Mouse (Mus musculus) midbrain, embryonic 13.5 days (tissue): ENCODE measurements around the gene Hif3a. TPM values are rescaled to one million over a fixed set of nuclear protein-coding genes. Genes with fewer than 3 reads are reported as not detected.

Source experiments
- ATAC-seq: fragments of 200-750 bp; cut with Nextera tagmentation; 2 replicates; pipeline ENCODE4 v1.8.0; 2017; ENCODE audit warnings: mild to moderate bottlenecking, moderate TSS enrichment, moderate library complexity
- H3K27ac ChIP-seq: fragments of 300-500 bp; sonication (generic); 2 replicates; pipeline ENCODE4 v1.5.1; 2015; ENCODE audit warnings: inconsistent platforms, mild to moderate bottlenecking, moderate library complexity
- H3K27me3 ChIP-seq: fragments of 300-500 bp; sonication (generic); 2 replicates; pipeline ENCODE4 v1.6.1; 2015; ENCODE audit warnings: mild to moderate bottlenecking, inconsistent platforms
- H3K36me3 ChIP-seq: fragments of 300-500 bp; sonication (generic); 2 replicates; pipeline ENCODE4 v1.6.1; 2015; ENCODE audit warnings: mild to moderate bottlenecking, inconsistent platforms
- H3K4me1 ChIP-seq: fragments of 300-500 bp; sonication (generic); replicated peaks from 2 replicates; pipeline ENCODE4 v1.6.1; 2015; ENCODE audit warnings: inconsistent platforms
- H3K4me2 ChIP-seq: fragments of 300-500 bp; sonication (generic); replicated peaks from 2 replicates; pipeline ENCODE4 v1.6.1; 2015; ENCODE audit warnings: moderate library complexity, mild to moderate bottlenecking, inconsistent platforms
- H3K4me3 ChIP-seq: fragments of 300-500 bp; sonication (generic); replicated peaks from 2 replicates; pipeline ENCODE4 v1.5.1; 2015; ENCODE audit warnings: mild to moderate bottlenecking, inconsistent platforms
- H3K9ac ChIP-seq: fragments of 300-500 bp; sonication (generic); replicated peaks from 2 replicates; pipeline ENCODE4 v1.6.1; 2015; ENCODE audit warnings: mild to moderate bottlenecking, inconsistent platforms
- H3K9me3 ChIP-seq: fragments of 300-500 bp; sonication (generic); 2 replicates; pipeline ENCODE4 v1.6.1; 2016; ENCODE audit warnings: mild to moderate bottlenecking, inconsistent platforms
- WGBS: fragments of 180-500 bp; shearing (Covaris S2); methylation state at CpG from one replicate; pipeline ENCODE4 v1.1.7; 2015; 5-methylcytosine and 5-hydroxymethylcytosine counted together
- polyA plus RNA-seq: library from polyadenylated mRNA; unstranded; fragments of >200 nt; fragmentation: Nextera tagmentation; extraction: Ambion mirVana; gene quantifications from 2 replicates; pipeline ENCODE4 v1.2.1, GENCODE M21; 2015

Gene Hif3a
- polyA plus RNA-seq, 1 experiment from 2014 or later: 2.4 TPM

DNA sequence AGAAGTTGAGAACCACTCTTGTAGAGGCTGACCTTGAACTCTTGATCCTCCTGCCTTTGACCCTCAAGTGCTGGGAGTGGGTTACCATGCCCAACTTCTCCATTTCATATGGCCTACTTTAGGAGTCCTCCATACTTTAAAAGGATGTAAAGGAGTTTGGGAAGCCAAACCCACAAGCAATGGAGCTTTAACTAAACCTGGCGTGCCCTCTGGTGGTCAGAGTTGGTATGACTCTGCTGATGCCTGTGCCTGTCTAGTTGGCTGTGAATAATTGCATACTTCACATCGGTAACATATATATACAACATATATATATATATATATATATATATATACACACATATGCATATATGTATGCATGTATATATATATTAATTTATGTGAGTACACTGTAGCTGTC lies 4.2 kb upstream of the Hif3a start:
- WGBS: 20% methylated on average over 2 of the region's 2 CpGs
- H3K27me3 ChIP-seq: peaks cover 22% of the 10 kb centered on the region
- no peaks in the 10 kb centered on the region for H3K9me3 ChIP-seq
- no peak overlapping the region for H3K4me3 ChIP-seq
- ATAC-seq: no peak
- H3K27ac ChIP-seq: no peak overlapping the region
- no peaks in the 10 kb centered on the region for H3K36me3 ChIP-seq
- no peak overlapping the region for H3K4me2 ChIP-seq
- H3K9ac ChIP-seq: no peak overlapping the region
- H3K4me1 ChIP-seq: peaks cover 12% of the 10 kb centered on the region

DNA sequence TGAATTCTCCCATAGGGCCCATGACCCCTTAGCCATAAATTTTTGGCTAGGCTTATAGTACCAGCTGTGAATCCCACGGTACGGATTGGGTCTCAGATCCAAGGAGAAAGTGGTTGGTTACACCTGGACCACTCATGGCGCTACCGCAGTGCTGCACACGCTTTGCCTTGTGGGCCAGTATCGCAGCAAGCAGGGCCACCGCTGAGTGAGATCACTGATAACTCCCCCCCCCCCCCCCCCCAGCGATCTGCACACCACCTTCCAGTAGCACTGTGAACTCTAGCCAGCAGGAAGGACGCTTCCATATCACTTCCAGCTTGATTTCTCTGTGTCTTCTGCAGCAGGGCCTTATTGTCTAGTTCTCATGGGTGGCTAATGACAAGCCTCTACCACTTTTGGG lies 3.4 kb upstream of the Hif3a start:
- Histone ChIP-seq H3K27ac (no peak overlapping the region), H3K9me3 (no peaks in the 10 kb centered on the region), H3K9ac (no peak overlapping the region), H3K27me3 (peaks cover 30% of the 10 kb centered on the region), H3K4me2 (no peak overlapping the region), H3K4me1 (peaks cover 19% of the 10 kb centered on the region), H3K4me3 (no peak overlapping the region), H3K36me3 (no peaks in the 10 kb centered on the region)
- ATAC-seq: no peak
- WGBS: 80% methylated on average over 9 of the region's 9 CpGs

DNA sequence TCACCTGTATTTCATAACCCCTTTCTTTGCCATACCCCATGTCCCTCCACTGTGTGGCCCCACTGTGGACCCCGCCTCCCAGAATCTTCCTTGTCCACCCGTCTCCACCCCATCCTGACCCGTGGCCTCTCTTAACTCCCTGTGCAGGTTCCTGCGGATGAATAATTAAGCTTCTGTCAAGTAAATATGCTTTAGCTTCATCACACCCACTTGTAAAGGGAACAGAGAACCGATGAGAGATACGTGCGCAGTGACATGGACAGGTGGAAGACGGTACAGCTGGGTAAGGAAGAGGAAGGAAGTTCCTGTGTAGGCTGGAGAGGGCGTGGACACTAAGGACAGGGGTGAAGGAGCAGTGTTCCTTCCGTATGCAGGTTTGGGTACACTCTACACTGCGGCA lies 618 bp upstream of the Hif3a start:
- Histone ChIP-seq H3K4me3 (peak overlapping the region; percentile 38), H3K27ac (no peak overlapping the region), H3K4me1 (peaks cover 47% of the 10 kb centered on the region), H3K4me2 (peak overlapping the region; percentile 67), H3K9me3 (no peaks in the 10 kb centered on the region), H3K36me3 (no peaks in the 10 kb centered on the region), H3K9ac (peak overlapping the region; percentile 34; the same call in 1 of the 2 replicates), H3K27me3 (peaks cover 31% of the 10 kb centered on the region)
- 24% methylated on average over 11 of the region's 11 CpGs for WGBS
- no peak; the same call in none of the 2 replicates for ATAC-seq

DNA sequence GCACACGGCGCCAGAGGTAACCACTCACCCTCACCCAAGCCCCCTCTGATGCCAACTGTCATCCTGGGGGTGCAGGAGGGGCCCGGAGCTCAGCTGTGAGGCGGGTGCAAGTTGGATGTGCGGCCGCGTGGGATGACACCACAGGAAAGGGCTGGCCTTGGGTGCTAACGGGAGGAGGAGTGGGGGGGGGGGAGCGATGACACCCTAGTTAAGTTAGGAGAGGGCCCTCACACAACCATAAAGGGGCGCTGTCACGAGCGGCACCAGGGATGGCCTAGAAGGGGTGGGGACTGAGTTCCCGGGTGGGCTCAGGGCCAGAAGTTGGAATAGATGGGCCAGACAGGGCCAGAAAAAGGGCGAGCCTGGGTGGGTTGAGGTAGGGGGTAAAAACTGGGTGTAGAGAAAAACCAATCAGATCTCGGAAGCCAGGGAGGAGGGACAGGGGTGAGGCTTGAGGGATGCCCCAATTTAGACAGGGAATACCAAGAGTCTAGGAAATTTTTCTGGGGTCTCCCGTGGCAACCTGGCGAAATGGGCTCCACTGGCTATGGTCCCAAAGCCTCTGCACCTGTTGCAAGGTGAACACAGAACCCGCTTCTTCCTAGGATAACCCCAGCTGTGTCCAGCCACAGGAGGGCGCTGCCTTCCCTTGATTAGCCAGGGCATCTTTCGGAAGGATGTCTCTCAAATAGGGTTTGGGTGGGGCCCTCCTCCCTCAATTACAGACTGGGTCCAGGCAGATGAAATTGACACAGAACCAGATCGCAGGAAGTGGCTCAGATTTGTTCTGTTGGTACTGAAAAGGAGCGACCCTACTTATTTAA lies 1.2 kb downstream of the Hif3a start:
- ATAC-seq: no peak
- peaks cover 37% of the 10 kb centered on the region for H3K27me3 ChIP-seq
- H3K4me1 ChIP-seq: peaks cover 58% of the 10 kb centered on the region
- WGBS: 70% methylated on average over 22 of the region's 22 CpGs
- H3K36me3 ChIP-seq: no peaks in the 10 kb centered on the region
- H3K27ac ChIP-seq: no peak overlapping the region
- H3K4me2 ChIP-seq: peak overlapping the region; percentile 67
- H3K9ac ChIP-seq: no peak overlapping the region
- no peak overlapping the region for H3K4me3 ChIP-seq
- H3K9me3 ChIP-seq: no peaks in the 10 kb centered on the region

DNA sequence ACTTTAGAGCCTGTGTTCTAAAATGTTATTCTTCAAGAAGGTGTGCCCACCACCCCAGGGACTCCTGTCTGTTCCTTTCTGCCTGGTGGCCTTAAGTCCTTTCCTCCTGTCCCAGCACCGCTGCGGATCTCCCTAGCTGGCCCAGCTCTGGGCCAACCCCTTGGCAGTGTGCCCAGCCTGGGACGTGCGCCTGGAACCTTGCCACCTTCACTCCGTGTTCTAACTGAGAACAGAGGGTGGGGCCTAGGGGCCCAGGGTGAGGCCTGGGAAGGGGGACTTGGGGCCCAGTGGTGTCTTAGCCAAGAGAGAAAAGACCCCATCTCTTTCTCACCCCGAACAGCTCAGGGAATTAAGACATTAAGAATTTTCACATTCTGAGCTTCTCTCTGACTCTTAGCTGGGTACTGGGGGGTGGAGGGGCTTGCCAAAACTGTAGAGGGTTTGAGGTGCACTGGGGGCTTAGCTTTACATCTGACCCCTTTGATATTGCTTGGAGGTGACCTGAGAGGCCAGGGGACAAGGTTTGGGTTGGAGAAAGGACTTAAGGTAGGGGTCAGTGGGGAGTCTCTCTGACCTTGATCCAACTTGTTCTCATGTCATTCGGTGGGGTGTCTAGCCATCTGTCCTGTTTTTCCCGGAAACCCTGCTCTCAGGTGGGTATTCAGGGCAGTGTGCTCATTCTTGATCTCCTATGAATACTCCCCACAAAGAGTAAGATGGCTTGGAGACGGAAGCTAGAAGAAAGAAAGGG lies 2.0 kb downstream of the Hif3a start:
- Histone ChIP-seq H3K9me3 (no peaks in the 10 kb centered on the region), H3K4me2 (peak overlapping the region; percentile 11; the same call in 1 of the 2 replicates), H3K4me3 (no peak overlapping the region), H3K27ac (0 out of 2 replicates have a peak overlapping the region, but pooled peaks have one; percentile 36), H3K4me1 (peaks cover 64% of the 10 kb centered on the region), H3K27me3 (peaks cover 38% of the 10 kb centered on the region), H3K9ac (no peak overlapping the region), H3K36me3 (no peaks in the 10 kb centered on the region)
- ATAC-seq: peak; percentile 13
- WGBS: 42% methylated on average over 9 of the region's 9 CpGs

DNA sequence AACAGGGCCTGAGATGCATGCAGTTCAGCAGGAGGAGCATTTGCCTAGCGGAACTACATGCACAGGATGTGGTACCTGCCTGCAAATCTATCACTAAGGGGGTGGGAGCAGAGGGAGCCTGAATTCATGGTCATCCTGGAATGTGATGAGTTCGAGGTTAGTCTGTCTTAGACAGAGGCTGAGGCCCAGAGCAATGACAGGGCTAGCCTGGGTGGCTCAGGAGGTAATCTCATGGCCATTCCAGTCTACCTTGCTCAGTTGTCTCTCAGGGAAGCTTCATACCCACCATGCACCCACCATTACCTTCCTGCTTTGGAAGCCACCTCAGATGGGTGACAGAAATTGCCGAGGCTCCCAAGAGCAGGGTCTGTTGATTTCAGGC lies 2.8 kb downstream of the Hif3a start:
- Histone ChIP-seq H3K27ac (no peak overlapping the region), H3K4me3 (no peak overlapping the region), H3K36me3 (no peaks in the 10 kb centered on the region), H3K27me3 (peaks cover 35% of the 10 kb centered on the region), H3K9me3 (no peaks in the 10 kb centered on the region), H3K4me2 (no peak overlapping the region), H3K9ac (no peak overlapping the region), H3K4me1 (peaks cover 64% of the 10 kb centered on the region)
- ATAC-seq: no peak
- 81% methylated on average over 3 of the region's 3 CpGs for WGBS

DNA sequence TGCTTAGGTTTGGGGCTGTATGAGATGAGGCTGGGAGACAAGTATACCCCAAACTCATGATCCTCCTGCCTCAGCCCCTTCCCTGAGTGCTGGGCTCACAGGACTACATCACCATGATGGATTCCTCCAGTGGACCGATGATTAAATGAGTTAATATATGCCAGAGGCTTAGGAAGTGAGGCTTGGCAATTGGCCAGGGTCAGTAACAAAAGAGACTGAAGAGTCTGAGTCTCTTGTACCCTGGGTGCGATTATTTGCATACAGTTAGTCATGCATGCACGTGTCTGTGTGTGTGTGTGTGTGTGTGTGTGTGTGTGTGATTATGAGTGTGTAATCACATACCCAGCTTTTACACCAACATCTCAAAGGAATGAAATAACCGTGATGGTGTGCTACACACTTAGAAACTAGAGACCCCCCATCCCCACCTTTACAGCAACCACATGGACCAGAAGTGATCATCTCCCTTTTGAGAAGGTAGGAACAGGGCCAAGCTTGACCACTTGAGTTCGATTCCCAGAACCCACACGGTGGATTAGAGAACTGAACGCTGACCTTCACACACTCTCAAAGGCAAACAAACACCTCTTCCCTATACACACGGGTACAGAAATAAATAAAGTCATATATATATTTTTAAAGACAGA lies 3.3 kb downstream of the Hif3a start:
- WGBS: 41% methylated on average over 8 of the region's 8 CpGs
- Histone ChIP-seq H3K9ac (no peak overlapping the region), H3K4me1 (peaks cover 64% of the 10 kb centered on the region), H3K4me2 (peak overlapping the region; percentile 20; the same call in 1 of the 2 replicates), H3K4me3 (no peak overlapping the region), H3K36me3 (no peaks in the 10 kb centered on the region), H3K27ac (peak overlapping the region; percentile 70), H3K27me3 (peaks cover 33% of the 10 kb centered on the region), H3K9me3 (no peaks in the 10 kb centered on the region)
- ATAC-seq: 0 out of 2 replicates have a peak, but pooled peaks have one; percentile 1

DNA sequence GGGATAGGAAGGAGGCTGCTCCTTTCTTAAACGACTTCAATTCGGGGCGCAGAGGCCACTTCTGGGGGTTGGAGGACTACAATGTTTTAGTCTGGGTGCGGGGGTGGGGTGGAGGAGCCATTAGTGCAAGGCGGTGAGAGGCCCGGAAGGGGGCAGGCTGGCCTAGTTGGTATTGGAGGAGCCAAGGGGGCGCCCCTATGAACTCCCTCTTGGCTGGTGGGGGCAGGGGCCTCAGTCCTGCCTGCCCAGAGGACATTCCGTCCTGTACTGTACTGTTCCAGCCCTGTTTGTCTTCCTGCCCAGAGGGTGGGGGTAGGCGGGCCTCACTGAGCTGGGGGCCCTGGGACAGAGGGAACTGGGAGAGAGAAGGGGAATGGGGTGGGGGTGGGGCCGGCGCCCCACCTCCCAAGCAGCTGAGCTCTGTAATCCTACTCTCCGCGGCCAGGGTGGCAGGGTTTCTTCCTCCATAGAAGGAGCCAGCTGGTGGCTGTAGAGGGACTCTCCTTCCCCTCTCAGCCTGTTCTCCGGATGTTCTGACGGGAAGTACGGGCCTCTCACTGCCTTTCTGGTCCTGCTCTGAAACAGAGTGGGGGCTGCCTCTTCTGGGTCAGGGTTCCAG lies 4.0 kb downstream of the Hif3a start:
- peak; percentile 58 for ATAC-seq
- Histone ChIP-seq H3K36me3 (no peaks in the 10 kb centered on the region), H3K27ac (peak overlapping the region; percentile 70), H3K4me3 (no peak overlapping the region), H3K27me3 (peaks cover 27% of the 10 kb centered on the region), H3K9ac (0 out of 2 replicates have a peak overlapping the region, but pooled peaks have one; percentile 23), H3K4me2 (peak overlapping the region; percentile 20), H3K9me3 (no peaks in the 10 kb centered on the region), H3K4me1 (peaks cover 64% of the 10 kb centered on the region)
- 4% methylated on average over 16 of the region's 16 CpGs for WGBS

DNA sequence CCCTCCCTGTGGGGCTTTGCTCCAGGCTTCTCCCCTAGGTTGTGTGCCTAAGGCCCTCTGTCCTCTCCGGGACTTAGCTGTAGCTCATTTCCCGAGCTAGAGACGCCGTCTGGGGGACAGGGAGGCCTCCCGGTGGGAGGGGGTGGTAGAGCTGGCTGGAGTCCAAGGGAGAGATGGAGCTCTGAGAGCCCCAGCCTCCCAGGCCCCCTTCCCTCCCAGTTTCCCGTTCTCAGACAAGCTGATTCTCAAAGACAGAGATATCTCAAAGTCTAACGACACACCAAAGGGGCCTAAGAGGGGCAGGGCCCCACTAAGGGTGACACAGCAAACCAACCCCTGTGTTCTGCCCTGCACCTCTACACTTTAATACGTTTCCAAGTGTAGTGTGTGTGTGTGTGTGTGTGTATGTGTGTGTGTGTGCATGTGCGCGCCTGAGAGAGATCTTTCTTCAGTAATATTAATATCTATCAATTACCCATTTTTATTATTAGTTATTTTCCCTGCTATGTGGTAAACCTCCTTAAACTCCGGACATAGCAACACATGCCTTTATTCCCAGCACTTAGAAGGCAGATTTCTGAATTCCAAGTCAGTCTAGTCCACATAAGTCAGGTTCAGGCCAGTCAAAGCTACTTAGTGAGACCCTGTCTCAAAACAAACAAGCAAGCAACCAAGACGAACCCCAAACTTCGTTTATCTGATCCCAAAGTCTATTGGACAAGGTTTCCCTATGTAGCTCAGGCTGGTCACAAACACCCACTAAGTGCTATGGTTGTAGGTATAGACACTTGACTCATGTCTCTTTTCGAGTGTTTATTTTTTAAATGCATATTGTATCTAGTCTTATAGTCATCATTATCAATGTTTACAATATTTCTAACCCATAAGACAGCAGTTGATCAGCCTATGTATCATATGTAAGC lies 5.4 kb downstream of the Hif3a start:
- Histone ChIP-seq H3K9ac (peak overlapping the region; percentile 69), H3K9me3 (no peaks in the 10 kb centered on the region), H3K27me3 (peaks cover 20% of the 10 kb centered on the region), H3K4me3 (peak overlapping the region; percentile 49), H3K4me2 (peak overlapping the region; percentile 77), H3K27ac (peak overlapping the region; percentile 53), H3K4me1 (peaks cover 52% of the 10 kb centered on the region), H3K36me3 (no peaks in the 10 kb centered on the region)
- ATAC-seq: peak; percentile 21
- 36% methylated on average over 14 of the region's 14 CpGs for WGBS

DNA sequence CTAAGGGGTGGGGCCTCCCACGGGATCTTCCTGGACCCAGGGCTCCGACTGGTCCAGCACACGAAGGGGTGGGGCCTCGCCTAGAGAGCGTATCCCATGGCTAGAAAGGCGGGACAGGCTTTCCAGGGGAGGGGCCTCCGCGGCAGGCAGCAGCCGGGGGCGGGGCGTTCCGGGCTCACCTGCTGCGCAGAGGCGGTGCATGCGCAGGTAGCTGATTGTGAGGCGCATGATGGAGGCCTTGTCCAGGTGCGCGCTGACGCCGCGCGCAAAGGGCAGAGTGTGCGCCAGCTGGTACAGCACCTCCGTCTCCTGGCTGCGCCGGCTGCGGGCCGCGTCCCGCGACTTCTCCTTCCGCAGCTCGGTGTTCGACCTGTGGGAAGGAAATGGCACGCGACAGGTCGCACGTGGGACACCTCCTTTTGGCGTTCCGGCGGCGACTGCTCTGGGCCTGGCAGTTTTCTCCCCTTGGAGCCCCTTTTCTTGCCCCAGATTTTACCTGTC lies 6.1 kb downstream of the Hif3a start:
- H3K9ac ChIP-seq: peak overlapping the region; percentile 69
- peak; percentile 76 for ATAC-seq
- peaks cover 13% of the 10 kb centered on the region for H3K27me3 ChIP-seq
- H3K27ac ChIP-seq: peak overlapping the region; percentile 53
- WGBS: under 1% methylated on average over 42 of the region's 42 CpGs
- no peaks in the 10 kb centered on the region for H3K36me3 ChIP-seq
- H3K4me1 ChIP-seq: peaks cover 49% of the 10 kb centered on the region
- H3K4me3 ChIP-seq: peak overlapping the region; percentile 49
- H3K9me3 ChIP-seq: no peaks in the 10 kb centered on the region
- peak overlapping the region; percentile 77 for H3K4me2 ChIP-seq
